Mouse (Mus musculus) liver, embryonic 13.5 days (tissue): ENCODE data around the gene Fam189a1. TPM values are rescaled to one million over a fixed set of nuclear protein-coding genes. Genes with fewer than 3 reads are reported as not detected.

ENCODE experiments used
- ATAC-seq: fragments of 200-750 bp; cut with Nextera tagmentation; 2 replicates; pipeline ENCODE4 v1.8.0; 2017; ENCODE audit warnings: low read depth, mild to moderate bottlenecking, moderate number of reproducible peaks, moderate library complexity
- DNase-seq: peaks from one replicate; pipeline ENCODE4 v3.0.0; 2022
- H3K27ac ChIP-seq: fragments of 300-500 bp; sonication (generic); 2 replicates; pipeline ENCODE4 v1.5.1; 2015; ENCODE audit warnings: moderate library complexity, mild to moderate bottlenecking, inconsistent platforms
- H3K27me3 ChIP-seq: fragments of 300-500 bp; sonication (generic); 2 replicates; pipeline ENCODE4 v1.6.1; 2015; ENCODE audit warnings: mild to moderate bottlenecking, inconsistent platforms
- H3K36me3 ChIP-seq: fragments of 300-500 bp; sonication (generic); 2 replicates; pipeline ENCODE4 v1.6.1; 2015; ENCODE audit warnings: mild to moderate bottlenecking, inconsistent platforms
- H3K4me1 ChIP-seq: fragments of 300-500 bp; sonication (generic); replicated peaks from 2 replicates; pipeline ENCODE4 v1.6.1; 2015; ENCODE audit warnings: inconsistent platforms
- H3K4me2 ChIP-seq: fragments of 300-500 bp; sonication (generic); 2 replicates; pipeline ENCODE4 v1.6.1; 2015; ENCODE audit warnings: inconsistent platforms, mild to moderate bottlenecking, moderate library complexity
- H3K4me3 ChIP-seq: fragments of 300-500 bp; sonication (generic); replicated peaks from 2 replicates; pipeline ENCODE4 v1.5.1; 2015; ENCODE audit warnings: mild to moderate bottlenecking, inconsistent platforms
- H3K9ac ChIP-seq: fragments of 300-500 bp; sonication (generic); 2 replicates; pipeline ENCODE4 v1.6.1; 2015; ENCODE audit warnings: mild to moderate bottlenecking, inconsistent platforms
- H3K9me3 ChIP-seq: fragments of 300-500 bp; sonication (generic); replicated peaks from 2 replicates; pipeline ENCODE4 v1.6.1; 2016; ENCODE audit warnings: inconsistent platforms
- WGBS: fragments of 180-500 bp; shearing (Covaris S2); methylation state at CpG from one replicate; pipeline ENCODE4 v1.1.7; 2015; ENCODE audit not compliant: insufficient replicate concordance; 5-methylcytosine and 5-hydroxymethylcytosine counted together
- polyA plus RNA-seq: library from polyadenylated mRNA; unstranded; fragments of >200 nt; fragmentation: Nextera tagmentation; extraction: Ambion mirVana; gene quantifications from 2 replicates; pipeline ENCODE4 v1.2.1, GENCODE M21; 2015

Fam189a1 gene
- polyA plus RNA-seq, 1 experiment from 2014 or later, result not detected

GRCm38 (mm10) chr7:64896587-64896986 is 259.8 kb downstream of the Fam189a1 start:
- Histone ChIP-seq H3K4me3 (no peak overlapping the region), H3K27me3 (no peaks in the 10 kb centered on the region), H3K9ac (no peak overlapping the region), H3K9me3 (no peaks in the 10 kb centered on the region), H3K4me1 (no peaks in the 10 kb centered on the region), H3K27ac (no peak overlapping the region), H3K4me2 (no peak overlapping the region), H3K36me3 (no peaks in the 10 kb centered on the region)
- no peak for ATAC-seq
- 49% methylated on average over 6 of the region's 6 CpGs for WGBS
- no peak for DNase-seq

DNA sequence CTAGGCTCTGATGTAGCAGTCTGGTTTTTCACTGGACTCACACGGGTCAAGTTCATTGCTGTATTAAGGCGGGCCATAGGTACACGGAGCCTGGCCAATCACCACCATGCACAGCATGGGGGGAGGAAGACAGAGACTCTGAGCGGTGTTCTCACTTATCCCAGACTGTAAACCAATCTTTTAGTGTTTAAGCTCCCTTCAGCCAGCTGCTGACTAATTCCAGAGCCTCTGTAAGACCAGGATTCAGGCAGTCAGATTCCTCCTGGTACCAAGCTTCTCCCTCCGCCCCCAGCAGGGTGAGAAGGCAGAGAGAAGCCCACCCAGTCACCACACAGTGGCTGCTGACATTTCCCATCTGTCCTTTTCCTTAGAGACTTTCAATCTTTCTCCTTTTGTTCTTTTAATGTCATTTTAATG is 260.7 kb downstream of the Fam189a1 start:
- no peak overlapping the region for H3K27ac ChIP-seq
- H3K4me2 ChIP-seq, result no peak overlapping the region
- no peaks in the 10 kb centered on the region for H3K9me3 ChIP-seq
- no peaks in the 10 kb centered on the region for H3K27me3 ChIP-seq
- DNase-seq (no peak), ATAC-seq (no peak)
- no peaks in the 10 kb centered on the region for H3K4me1 ChIP-seq
- H3K4me3 ChIP-seq, result no peak overlapping the region
- WGBS, result 43% methylated on average over 5 of the region's 5 CpGs
- H3K9ac ChIP-seq, result no peak overlapping the region
- H3K36me3 ChIP-seq, result no peaks in the 10 kb centered on the region

GRCm38 (mm10) chr7:64891139-64891538 is 265.2 kb downstream of the Fam189a1 start:
- Histone ChIP-seq H3K9me3 (no peaks in the 10 kb centered on the region), H3K4me1 (no peaks in the 10 kb centered on the region), H3K36me3 (no peaks in the 10 kb centered on the region), H3K4me2 (no peak overlapping the region), H3K4me3 (no peak overlapping the region), H3K9ac (no peak overlapping the region), H3K27me3 (no peaks in the 10 kb centered on the region), H3K27ac (no peak overlapping the region)
- ATAC-seq, result no peak
- WGBS, result 54% methylated on average over 3 of the region's 3 CpGs
- no peak for DNase-seq

GRCm38 (mm10) chr7:64889919-64890318 is 266.5 kb downstream of the Fam189a1 start:
- Histone ChIP-seq H3K9me3 (no peaks in the 10 kb centered on the region), H3K27ac (no peak overlapping the region), H3K27me3 (no peaks in the 10 kb centered on the region), H3K4me3 (no peak overlapping the region), H3K9ac (no peak overlapping the region), H3K4me2 (no peak overlapping the region), H3K4me1 (no peaks in the 10 kb centered on the region), H3K36me3 (no peaks in the 10 kb centered on the region)
- DNase-seq (no peak), ATAC-seq (no peak)
- WGBS, result 79% methylated on average over 9 of the region's 9 CpGs

DNA sequence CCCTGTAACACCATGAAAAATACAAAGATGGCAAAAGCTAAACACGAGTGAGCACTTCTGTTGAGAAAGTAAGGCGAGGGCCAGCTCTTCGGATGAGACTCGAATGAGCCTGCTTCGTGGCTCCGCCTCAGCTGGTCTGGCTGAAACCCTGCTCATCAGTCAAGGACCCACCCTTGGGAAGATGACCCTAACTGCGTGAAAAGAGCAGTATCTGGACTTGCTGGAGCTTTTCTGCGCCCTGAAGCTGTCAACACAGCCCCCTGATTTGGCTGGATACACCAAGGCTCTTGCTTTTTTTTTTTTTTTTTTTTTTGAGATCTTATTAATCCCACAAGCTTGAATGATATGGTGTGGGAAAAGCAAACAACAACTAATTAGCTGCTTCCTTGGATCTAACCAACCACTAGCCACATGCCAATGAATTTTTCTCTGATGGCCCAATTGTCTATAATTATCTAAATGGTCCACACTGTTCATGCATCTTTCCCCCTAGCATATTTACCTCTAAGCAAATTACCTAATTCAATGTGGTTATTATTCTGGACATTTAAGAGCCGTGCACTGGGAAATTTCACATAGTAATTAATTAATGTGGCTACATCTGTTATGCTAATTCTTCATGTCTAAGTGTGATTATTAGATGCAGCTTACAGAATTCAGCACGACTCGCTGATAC is 272.0 kb downstream of the Fam189a1 start:
- Histone ChIP-seq H3K4me2 (no peak overlapping the region), H3K27me3 (no peaks in the 10 kb centered on the region), H3K4me1 (no peaks in the 10 kb centered on the region), H3K9ac (no peak overlapping the region), H3K9me3 (no peaks in the 10 kb centered on the region), H3K4me3 (no peak overlapping the region), H3K36me3 (no peaks in the 10 kb centered on the region), H3K27ac (no peak overlapping the region)
- no peak for ATAC-seq
- WGBS, result 55% methylated on average over 11 of the region's 11 CpGs
- DNase-seq, result no peak

- Histone ChIP-seq H3K4me3 (no peak overlapping the region), H3K36me3 (no peaks in the 10 kb centered on the region), H3K27me3 (no peaks in the 10 kb centered on the region), H3K4me2 (no peak overlapping the region), H3K27ac (no peak overlapping the region), H3K4me1 (no peaks in the 10 kb centered on the region), H3K9me3 (no peaks in the 10 kb centered on the region), H3K9ac (no peak overlapping the region)
- no peak for DNase-seq
- WGBS, result 54% methylated on average over 6 of the region's 6 CpGs
- ATAC-seq, result no peak
These were observed 274.1 kb downstream of the Fam189a1 start for GRCm38 (mm10) chr7:64882243-64882642.

DNA sequence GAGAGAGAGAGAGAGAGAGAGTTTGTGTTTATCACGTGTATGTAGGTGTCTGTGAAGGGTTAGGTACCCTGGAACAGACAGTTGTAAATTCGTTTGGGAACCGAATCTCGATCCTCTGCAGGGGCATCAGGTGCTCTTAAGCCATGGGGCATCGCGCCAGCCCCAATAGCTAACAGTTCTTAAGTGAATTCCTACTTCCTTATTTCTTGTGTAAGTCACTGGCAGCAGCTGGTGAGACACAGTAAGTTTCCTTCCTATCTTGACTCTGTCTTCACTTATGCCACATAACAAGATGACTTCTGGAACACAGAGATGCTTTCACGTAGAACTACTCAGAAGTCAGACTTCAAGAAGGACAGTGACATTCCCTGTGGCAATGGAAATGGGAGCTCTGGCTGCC is 275.0 kb downstream of the Fam189a1 start:
- Histone ChIP-seq H3K4me2 (no peak overlapping the region), H3K9me3 (no peaks in the 10 kb centered on the region), H3K9ac (no peak overlapping the region), H3K27me3 (no peaks in the 10 kb centered on the region), H3K4me1 (no peaks in the 10 kb centered on the region), H3K27ac (no peak overlapping the region), H3K36me3 (no peaks in the 10 kb centered on the region), H3K4me3 (no peak overlapping the region)
- ATAC-seq (no peak), DNase-seq (no peak)
- WGBS, result 41% methylated on average over 7 of the region's 7 CpGs

DNA sequence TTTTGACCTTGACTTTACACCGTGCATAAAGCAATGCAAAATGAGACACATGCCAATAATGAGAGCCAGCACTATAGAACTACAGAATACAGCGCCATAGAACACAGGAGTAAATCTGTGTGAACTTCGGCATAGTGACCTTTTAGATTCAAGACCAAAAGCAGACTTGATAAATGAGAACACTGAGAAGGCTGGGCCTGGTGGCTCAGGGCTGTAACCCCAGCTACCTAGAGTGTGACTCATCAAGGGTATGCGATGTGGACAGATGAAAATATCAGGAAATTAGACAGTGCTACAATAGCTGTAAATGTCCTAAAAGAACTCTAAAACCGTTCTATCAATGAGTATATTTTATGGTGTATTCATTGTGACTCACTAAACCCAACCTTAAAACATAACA is 276.0 kb downstream of the Fam189a1 start:
- Histone ChIP-seq H3K9ac (no peak overlapping the region), H3K4me3 (no peak overlapping the region), H3K27me3 (no peaks in the 10 kb centered on the region), H3K9me3 (no peaks in the 10 kb centered on the region), H3K4me1 (no peaks in the 10 kb centered on the region), H3K36me3 (no peaks in the 10 kb centered on the region), H3K27ac (no peak overlapping the region), H3K4me2 (no peak overlapping the region)
- ATAC-seq, result no peak
- no peak for DNase-seq
- WGBS, result 73% methylated on average over 5 of the region's 5 CpGs

- no peak overlapping the region for H3K4me2 ChIP-seq
- no peak overlapping the region for H3K27ac ChIP-seq
- H3K27me3 ChIP-seq, result no peaks in the 10 kb centered on the region; the same call in 1 of the 2 replicates
- H3K4me1 ChIP-seq, result peaks cover 16% of the 10 kb centered on the region
- H3K36me3 ChIP-seq, result no peaks in the 10 kb centered on the region
- no peak overlapping the region for H3K9ac ChIP-seq
- DNase-seq (no peak), ATAC-seq (no peak)
- no peaks in the 10 kb centered on the region for H3K9me3 ChIP-seq
- H3K4me3 ChIP-seq, result no peak overlapping the region
- 68% methylated on average over 4 of the region's 4 CpGs for WGBS
These were observed 281.4 kb downstream of the Fam189a1 start for GRCm38 (mm10) chr7:64874941-64875340.

- peak overlapping the region; percentile 39; the same call in 1 of the 2 replicates for H3K9ac ChIP-seq
- H3K4me2 ChIP-seq, result peak overlapping the region; percentile 88
- H3K4me1 ChIP-seq, result peaks cover 22% of the 10 kb centered on the region
- H3K4me3 ChIP-seq, result peak overlapping the region; percentile 89
- no peaks in the 10 kb centered on the region for H3K36me3 ChIP-seq
- no peaks in the 10 kb centered on the region; the same call in 1 of the 2 replicates for H3K27me3 ChIP-seq
- no peak for DNase-seq
- no peaks in the 10 kb centered on the region for H3K9me3 ChIP-seq
- no peak for ATAC-seq
- 41% methylated on average over 11 of the region's 11 CpGs for WGBS
- no peak overlapping the region for H3K27ac ChIP-seq
These were observed 283.1 kb downstream of the Fam189a1 start for GRCm38 (mm10) chr7:64873266-64873665.

- H3K4me2 ChIP-seq, result peak within 1 kb of the TSS; percentile 88
- peak within 1 kb of the TSS; percentile 89 for H3K4me3 ChIP-seq
- no peaks in the 10 kb centered on the region; the same call in 1 of the 2 replicates for H3K27me3 ChIP-seq
- under 1% methylated on average over 56 of the region's 57 CpGs for WGBS
- H3K4me1 ChIP-seq, result peaks cover 22% of the 10 kb centered on the region
- DNase-seq (peak; percentile 91), ATAC-seq (peak; percentile 92)
- H3K36me3 ChIP-seq, result no peaks in the 10 kb centered on the region
- peak within 1 kb of the TSS; percentile 91 for H3K9ac ChIP-seq
- H3K9me3 ChIP-seq, result no peaks in the 10 kb centered on the region
- peak within 1 kb of the TSS; percentile 85 for H3K27ac ChIP-seq
These were observed 283.6 kb downstream of the Fam189a1 start, which contains the start of gene Nsmce3 for GRCm38 (mm10) chr7:64872743-64873241. TSS of gene Nsmce3 (minus strand) at chr7:64872997.
